ENCODE assay signal across 9 mouse cellular contexts in genomic region chr2:6255402-6255988, GRCm38 (mm10). TPM values are rescaled to one million over a fixed set of nuclear protein-coding genes. Genes with fewer than 3 reads are reported as not detected.
DNase-seq lines count a peak whose midpoint lies in the region; ATAC-seq and TF ChIP-seq lines count a peak whose summit lies in the region.
"Had no signal": no experiment of that assay in that cellular context is flagged by ENCODE, and none has a peak within 500 bp of the region (broad histone marks: within the 10 kb centered on the region; RNA-seq: fewer than 3 reads in every experiment).

No protein-coding gene starts in this region.

- no peak overlapping the region for H3K4me2 ChIP-seq in heart, embryonic 15.5 days
- no peak overlapping the region for H3K4me2 ChIP-seq in lung, postnatal 0 days (replicated peaks; ENCODE audit: low read depth, low read length)
- H3K4me2 ChIP-seq: intestine, embryonic 15.5 days had no signal

- no peak for TF ChIP-seq CTCF in lung, postnatal 0 days (IDR thresholded peaks at IDR 0.05)
- no peak for TF ChIP-seq CTCF in small intestine, adult 2 months (IDR thresholded peaks at IDR 0.05; ENCODE audit: extremely low read depth, insufficient read length, insufficient replicate concordance, low read depth, low read length)

- 87% methylated on average over 5 of the region's 5 CpGs for WGBS in heart, embryonic 15.5 days
- 62% methylated on average over 5 of the region's 5 CpGs for WGBS in lung, postnatal 0 days
- 84% methylated on average over 5 of the region's 5 CpGs for WGBS in small intestine, adult 2 months

- no peak for TF ChIP-seq POLR2A in small intestine, adult 2 months (IDR thresholded peaks at IDR 0.05; ENCODE audit: low read depth, low read length)

- DNase-seq in heart, adult 18-20 months, result no peak
- DNase-seq in lung, postnatal 0 days (ENCODE audit: low spot score), result no peak
- no peak for DNase-seq in lung, postnatal 36 days
- DNase-seq in brain, embryonic 18.5 days (ENCODE audit: low read depth, low spot score), result peak; percentile 52
- no peak for DNase-seq in right cerebral cortex, postnatal 25 days

- no peak overlapping the region for H3K9ac ChIP-seq in heart, embryonic 15.5 days
- no peak overlapping the region for H3K9ac ChIP-seq in lung, postnatal 0 days (replicated peaks; ENCODE audit: low read depth)
- H3K9ac ChIP-seq: intestine, embryonic 15.5 days had no signal

- no peaks in the 10 kb centered on the region for H3K27me3 ChIP-seq in heart, embryonic 15.5 days
- H3K27me3 ChIP-seq in lung, postnatal 0 days (replicated peaks; ENCODE audit: insufficient read depth, low read length), result no peaks in the 10 kb centered on the region
- H3K27me3 ChIP-seq in small intestine, adult 2 months (ENCODE audit: control insufficient read depth, insufficient read depth, low read length), result no peaks in the 10 kb centered on the region
- H3K27me3 ChIP-seq: intestine, embryonic 15.5 days; Patski had no signal

- no peak for ATAC-seq in heart, embryonic 15.5 days (replicated peaks; ENCODE audit: insufficient number of reproducible peaks, insufficient read depth, low FRiP score, low read depth)
- no peak for ATAC-seq in lung, postnatal 0 days

- peaks cover 20% of the 10 kb centered on the region for H3K4me1 ChIP-seq in heart, embryonic 15.5 days (replicated peaks)
- H3K4me1 ChIP-seq in lung, postnatal 0 days (ENCODE audit: insufficient read depth, low read depth, low read length), result peaks cover 13% of the 10 kb centered on the region
- peaks cover 4% of the 10 kb centered on the region; the same call in 1 of the 2 replicates for H3K4me1 ChIP-seq in small intestine, adult 2 months (ENCODE audit: control insufficient read depth, insufficient read depth, insufficient read length, low read length)
- H3K4me1 ChIP-seq: intestine, embryonic 15.5 days had no signal

- H3K36me3 ChIP-seq in heart, embryonic 15.5 days, result no peaks in the 10 kb centered on the region
- H3K36me3 ChIP-seq in lung, postnatal 0 days (ENCODE audit: insufficient read depth, low read length), result no peaks in the 10 kb centered on the region
- H3K36me3 ChIP-seq in small intestine, adult 2 months (ENCODE audit: control insufficient read depth, insufficient read depth, low read length), result no peaks in the 10 kb centered on the region
- H3K36me3 ChIP-seq: intestine, embryonic 15.5 days had no signal

- no peaks in the 10 kb centered on the region for H3K9me3 ChIP-seq in heart, embryonic 15.5 days (replicated peaks)
- H3K9me3 ChIP-seq in lung, postnatal 0 days (ENCODE audit: low read length), result no peaks in the 10 kb centered on the region
- H3K9me3 ChIP-seq: intestine, embryonic 15.5 days had no signal

- no peak for TF ChIP-seq EP300 in lung, postnatal 0 days (IDR thresholded peaks at IDR 0.05)

- peak overlapping the region; percentile 88 for H3K27ac ChIP-seq in heart, embryonic 15.5 days
- peak overlapping the region; percentile 85 for H3K27ac ChIP-seq in lung, postnatal 0 days (ENCODE audit: low read length)
- 0 out of 2 replicates have a peak overlapping the region, but pooled peaks have one; percentile 33 for H3K27ac ChIP-seq in small intestine, adult 2 months (ENCODE audit: insufficient read depth, low read depth, low read length)

- no peak overlapping the region for H3K4me3 ChIP-seq in heart, embryonic 15.5 days
- no peak overlapping the region for H3K4me3 ChIP-seq in lung, postnatal 0 days (ENCODE audit: low read depth, low read length)
- no peak overlapping the region for H3K4me3 ChIP-seq in small intestine, adult 2 months (ENCODE audit: low read depth, low read length)
- H3K4me3 ChIP-seq: intestine, embryonic 15.5 days had no signal

RNA-seq across cellular contexts. Expression of gene Echdc3, which starts 42.7 kb away (rescaled TPM):
- polyA plus RNA-seq in heart, embryonic 15.5 days (2015; fragmentation: Nextera tagmentation; extraction: Ambion mirVana), result 9.2 TPM in 2 replicates
- total RNA-seq in heart, adult 18-20 months (2021), result 10 to 100 TPM; 30.8 to 32.2 TPM
- 12.0 and 15.1 TPM in 2 replicates for polyA plus RNA-seq in lung, postnatal 0 days (2015; fragmentation: Nextera tagmentation; extraction: Ambion mirVana)
- polyA plus RNA-seq in small intestine, adult 2 months (2012; rRNA removed), result 1.0 and 1.3 TPM in 2 replicates

Comparison
In these comparisons a context has a peak if more than half of its experiments do, and no peak if none do; other contexts are left out.
1. H3K27ac ChIP-seq: peak in every context shown above with its lines; median percentile 88 in heart, embryonic 15.5 days; 85 in lung, postnatal 0 days; 33 in small intestine, adult 2 months.